Mouse (Mus musculus) stomach, embryonic 14.5 days (tissue): ENCODE data around the gene Wdr38. TPM values are rescaled to one million over a fixed set of nuclear protein-coding genes. Genes with fewer than 3 reads are reported as not detected.

Source experiments
- ATAC-seq: fragments of 200-750 bp; cut with Nextera tagmentation; 2 replicates; pipeline ENCODE4 v1.8.0; 2017; ENCODE audit warnings: low read depth, moderate TSS enrichment; ENCODE audit not compliant: insufficient number of reproducible peaks, insufficient read depth, low FRiP score
- H3K27ac ChIP-seq: fragments of 300-500 bp; sonication (generic); 2 replicates; pipeline ENCODE4 v1.5.1; 2014; ENCODE audit warnings: mild to moderate bottlenecking, low read length, moderate library complexity, mixed read lengths
- H3K27me3 ChIP-seq: fragments of 300-500 bp; sonication (generic); 2 replicates; pipeline ENCODE4 v1.6.1; 2014; ENCODE audit warnings: low read length, control low read depth, mixed read lengths; ENCODE audit not compliant: control insufficient read depth, insufficient read depth
- H3K36me3 ChIP-seq: fragments of 300-500 bp; sonication (generic); 2 replicates; pipeline ENCODE4 v1.6.1; 2014; ENCODE audit warnings: mild to moderate bottlenecking, control low read depth, low read length, moderate library complexity, mixed read lengths; ENCODE audit not compliant: control insufficient read depth, insufficient read depth
- H3K4me1 ChIP-seq: fragments of 300-500 bp; sonication (generic); 2 replicates; pipeline ENCODE4 v1.6.1; 2014; ENCODE audit warnings: low read length, control low read depth, mixed read lengths; ENCODE audit not compliant: control insufficient read depth, insufficient read depth
- H3K4me2 ChIP-seq: fragments of 300-500 bp; sonication (generic); replicated peaks from 2 replicates; pipeline ENCODE4 v1.6.1; 2014; ENCODE audit warnings: low read depth, low read length, control low read depth
- H3K4me3 ChIP-seq: fragments of 300-500 bp; sonication (generic); 2 replicates; pipeline ENCODE4 v1.5.1; 2014; ENCODE audit warnings: low read depth, low read length, control low read depth
- H3K9ac ChIP-seq: fragments of 300-500 bp; sonication (generic); replicated peaks from 2 replicates; pipeline ENCODE4 v1.6.1; 2014; ENCODE audit warnings: low read depth, mild to moderate bottlenecking, control low read depth, low read length, moderate library complexity, mixed read lengths
- H3K9me3 ChIP-seq: fragments of 300-500 bp; sonication (generic); 2 replicates; pipeline ENCODE4 v1.6.1; 2016; ENCODE audit warnings: low read depth, low read length, control low read depth; ENCODE audit not compliant: control insufficient read depth
- WGBS: fragments of 180-500 bp; shearing (Covaris S2); extraction: QIAGEN DNeasy Blood & Tissue Kit; methylation state at CpG from one replicate; pipeline ENCODE4 v1.1.7; 2014; 5-methylcytosine and 5-hydroxymethylcytosine counted together
- polyA plus RNA-seq: library from polyadenylated mRNA; unstranded; fragments of >200 nt; fragmentation: Nextera tagmentation; extraction: Ambion mirVana; gene quantifications from 2 replicates; pipeline ENCODE4 v1.2.1, GENCODE M21; 2014

Gene Wdr38
- polyA plus RNA-seq, 1 experiment from 2014 or later, result 1.8 TPM

DNA sequence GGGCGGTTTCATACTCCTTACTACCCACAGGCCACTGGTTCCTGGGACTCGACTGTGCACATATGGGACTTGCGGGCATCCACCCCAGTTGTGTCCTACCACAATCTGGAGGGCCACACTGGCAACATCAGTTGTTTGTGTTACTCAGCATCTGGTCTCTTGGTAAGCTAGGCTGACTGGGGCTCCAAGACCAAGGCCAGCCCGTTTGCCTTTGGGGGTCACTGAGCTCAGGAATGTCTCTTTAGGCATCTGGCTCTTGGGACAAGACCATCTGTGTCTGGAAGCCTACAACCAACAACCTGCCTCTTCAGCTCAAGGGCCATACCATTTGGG lies 3.3 kb downstream of the Wdr38 start:
- Histone ChIP-seq H3K9me3 (no peaks in the 10 kb centered on the region), H3K4me2 (no peak overlapping the region), H3K27me3 (no peaks in the 10 kb centered on the region), H3K27ac (no peak overlapping the region), H3K36me3 (peaks cover 42% of the 10 kb centered on the region), H3K4me1 (peaks cover 14% of the 10 kb centered on the region), H3K4me3 (no peak overlapping the region), H3K9ac (no peak overlapping the region)
- no peak for ATAC-seq
- 84% methylated on average over 4 of the region's 4 CpGs for WGBS

DNA sequence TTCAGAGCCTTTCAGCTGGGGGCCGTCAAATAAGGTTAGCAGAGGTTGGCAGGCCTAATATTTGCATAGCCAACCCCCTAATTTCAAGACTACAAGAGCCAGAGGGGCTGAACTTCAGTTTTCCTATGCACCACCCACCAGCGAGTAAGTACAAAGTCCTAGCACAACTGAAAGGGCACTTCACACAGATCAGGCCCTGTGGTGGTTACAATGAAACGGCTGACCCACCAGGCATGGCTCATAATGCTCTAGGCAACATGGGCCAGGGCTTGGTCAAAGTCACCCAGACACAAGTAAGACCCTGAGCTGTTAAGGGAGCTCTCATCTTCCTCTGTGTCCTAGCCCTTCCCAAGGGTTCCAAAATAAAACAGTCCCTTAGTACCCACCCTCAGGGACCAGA lies 4.6 kb downstream of the Wdr38 start:
- no peaks in the 10 kb centered on the region for H3K9me3 ChIP-seq
- H3K36me3 ChIP-seq, result peaks cover 42% of the 10 kb centered on the region
- H3K9ac ChIP-seq, result no peak overlapping the region
- no peak overlapping the region for H3K4me2 ChIP-seq
- no peak overlapping the region for H3K4me3 ChIP-seq
- no peaks in the 10 kb centered on the region for H3K27me3 ChIP-seq
- 72% methylated on average over 3 of the region's 3 CpGs for WGBS
- ATAC-seq, result no peak
- peaks cover 20% of the 10 kb centered on the region for H3K4me1 ChIP-seq
- no peak overlapping the region for H3K27ac ChIP-seq

DNA sequence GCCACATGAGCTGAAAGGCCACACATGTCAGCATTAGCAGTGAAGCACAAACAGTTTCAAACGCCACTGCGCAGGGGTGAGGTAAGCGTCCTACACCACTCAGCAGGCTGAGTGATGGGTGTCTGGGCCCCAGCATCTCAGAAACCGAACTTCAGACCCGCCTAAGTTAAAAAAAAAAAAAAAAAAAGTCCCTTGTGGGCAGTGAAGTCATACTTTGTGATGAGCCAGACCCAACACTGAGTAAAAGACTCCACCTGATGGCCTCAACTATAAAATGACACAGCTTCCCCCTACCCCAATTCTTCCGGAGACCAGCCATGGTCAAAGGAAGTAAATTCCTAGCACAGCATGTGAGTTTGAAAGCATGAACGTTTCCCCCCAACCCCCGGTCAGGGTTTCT lies 5.8 kb downstream of the Wdr38 start:
- H3K36me3 ChIP-seq, result peaks cover 42% of the 10 kb centered on the region
- no peaks in the 10 kb centered on the region for H3K9me3 ChIP-seq
- H3K9ac ChIP-seq, result peak overlapping the region; percentile 92; the same call in 1 of the 2 replicates
- H3K27me3 ChIP-seq, result no peaks in the 10 kb centered on the region
- H3K4me1 ChIP-seq, result peaks cover 24% of the 10 kb centered on the region
- 51% methylated on average over 8 of the region's 8 CpGs for WGBS
- no peak for ATAC-seq
- peak overlapping the region; percentile 77; the same call in 1 of the 2 replicates for H3K4me3 ChIP-seq
- peak overlapping the region; percentile 94 for H3K4me2 ChIP-seq
- H3K27ac ChIP-seq, result no peak overlapping the region

DNA sequence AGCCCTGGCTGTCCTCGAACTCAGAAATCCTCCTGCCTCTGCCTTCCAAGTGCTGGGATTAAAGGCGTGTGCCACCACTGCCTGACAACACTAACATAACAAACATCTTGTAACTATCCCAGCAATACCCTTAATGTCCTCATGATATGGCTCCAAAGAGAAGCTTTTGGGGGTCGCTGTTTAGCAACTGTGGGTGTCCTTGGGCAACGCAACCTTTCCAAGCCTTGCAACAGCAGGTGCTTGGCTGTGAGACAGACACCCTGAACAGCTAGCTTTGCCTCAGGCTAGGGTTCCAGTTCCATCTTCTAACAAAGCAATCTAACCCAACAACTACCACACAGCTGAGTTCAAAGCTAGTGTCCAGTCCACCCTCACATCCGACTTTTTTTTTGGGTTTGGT lies 6.2 kb downstream of the Wdr38 start:
- Histone ChIP-seq H3K27me3 (no peaks in the 10 kb centered on the region), H3K36me3 (peaks cover 42% of the 10 kb centered on the region), H3K4me1 (peaks cover 24% of the 10 kb centered on the region), H3K27ac (no peak overlapping the region), H3K9ac (peak overlapping the region; percentile 92; the same call in 1 of the 2 replicates), H3K4me2 (peak overlapping the region; percentile 94), H3K4me3 (peak overlapping the region; percentile 77), H3K9me3 (no peaks in the 10 kb centered on the region)
- ATAC-seq, result no peak
- WGBS, result 63% methylated on average over 5 of the region's 5 CpGs

DNA sequence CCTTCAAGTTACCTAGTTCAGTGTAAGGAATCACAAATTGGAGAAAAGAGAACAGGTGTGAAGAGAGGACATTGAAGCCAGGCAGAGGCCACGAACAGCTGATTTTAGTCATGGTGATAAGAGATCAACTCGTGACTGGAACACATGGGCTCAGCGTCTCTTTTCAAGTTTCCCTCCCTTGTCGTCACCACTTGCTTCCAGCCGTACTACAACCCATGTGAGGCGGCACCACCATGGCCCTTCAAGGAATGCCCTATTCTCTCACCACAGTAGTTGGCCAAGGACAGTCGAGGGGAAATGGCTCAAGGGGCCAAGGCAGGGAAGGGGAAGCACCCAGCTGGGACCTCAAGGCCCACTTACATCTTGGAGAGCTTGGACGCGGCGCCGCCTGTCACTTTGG lies 7.1 kb downstream of the Wdr38 start:
- Histone ChIP-seq H3K4me1 (peaks cover 27% of the 10 kb centered on the region), H3K36me3 (peaks cover 42% of the 10 kb centered on the region), H3K4me3 (peak overlapping the region; percentile 77), H3K9ac (peak overlapping the region; percentile 92), H3K4me2 (peak overlapping the region; percentile 94), H3K9me3 (no peaks in the 10 kb centered on the region), H3K27ac (peak overlapping the region; percentile 83; the same call in 1 of the 2 replicates), H3K27me3 (no peaks in the 10 kb centered on the region)
- ATAC-seq, result no peak
- under 1% methylated on average over 11 of the region's 11 CpGs for WGBS

DNA sequence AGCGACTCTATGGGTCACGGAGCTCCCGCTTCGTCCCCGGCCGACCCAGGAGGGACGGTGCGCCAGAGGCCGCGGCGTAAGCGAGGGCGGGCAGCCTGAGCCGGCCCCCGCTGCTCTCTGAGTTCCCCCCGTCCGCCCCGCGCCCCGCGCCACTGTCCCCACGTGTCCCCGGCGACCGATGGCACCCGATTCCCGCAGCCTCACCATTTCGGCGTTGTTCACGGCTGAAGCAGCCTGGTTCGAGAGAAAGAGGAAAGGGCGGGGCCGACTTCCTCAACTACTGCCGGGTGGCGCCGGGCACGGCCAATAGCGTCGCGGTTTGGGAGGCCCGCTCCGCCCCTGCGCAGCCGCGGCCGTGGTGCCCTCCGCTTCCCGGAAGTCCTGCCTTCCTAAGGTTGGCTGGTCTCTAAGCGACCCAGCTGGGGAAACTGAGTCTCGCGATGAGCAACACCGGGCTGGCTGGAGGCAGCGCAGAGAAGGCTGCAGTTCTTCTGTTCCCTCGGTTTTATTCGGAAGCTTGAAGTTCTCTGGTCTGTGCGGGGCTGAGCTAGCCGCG lies 7.7 kb downstream of the Wdr38 start, which contains the start of gene Arpc5l:
Gene Arpc5l (plus strand): TSS at position 469 of the 556 bp plus-strand sequence.
- peak; percentile 85 for ATAC-seq
- peaks cover 38% of the 10 kb centered on the region for H3K36me3 ChIP-seq
- peak within 1 kb of the TSS; percentile 83 for H3K27ac ChIP-seq
- no peaks in the 10 kb centered on the region for H3K9me3 ChIP-seq
- peak within 1 kb of the TSS; percentile 94 for H3K4me2 ChIP-seq
- peak within 1 kb of the TSS; percentile 77 for H3K4me3 ChIP-seq
- WGBS, result under 1% methylated on average over 58 of the region's 58 CpGs
- H3K9ac ChIP-seq, result peak within 1 kb of the TSS; percentile 92
- H3K27me3 ChIP-seq, result no peaks in the 10 kb centered on the region
- H3K4me1 ChIP-seq, result peaks cover 31% of the 10 kb centered on the region

DNA sequence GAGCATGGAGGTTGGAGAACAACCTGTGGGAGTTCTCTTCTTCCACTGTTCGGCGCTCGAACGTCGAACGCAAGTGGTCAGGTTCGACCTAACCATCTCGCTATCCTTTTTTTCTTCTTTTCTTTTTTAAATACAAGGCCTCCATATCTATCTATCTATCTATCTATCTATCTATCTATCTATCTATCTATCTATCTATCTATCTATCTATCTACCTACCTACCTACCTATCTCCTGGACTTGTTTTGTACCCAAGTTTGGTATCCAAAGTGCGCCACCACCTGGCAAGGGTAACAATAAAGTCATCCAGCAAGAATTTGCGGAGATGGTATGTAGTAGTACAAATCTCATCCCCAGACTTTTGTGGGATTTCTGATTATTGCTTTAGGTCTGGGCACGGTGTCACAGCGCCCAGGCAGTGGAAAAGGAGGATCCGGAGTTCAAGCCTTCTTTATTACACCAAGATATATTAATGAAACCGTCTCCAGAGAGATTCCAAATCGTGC lies 8.4 kb downstream of the Wdr38 start, which contains the start of gene Rpl35:
Gene Rpl35 (minus strand): TSS at position 51 of the 506 bp plus-strand sequence.
- peak within 1 kb of the TSS; percentile 94 for H3K4me2 ChIP-seq
- peak within 1 kb of the TSS; percentile 92 for H3K9ac ChIP-seq
- H3K4me3 ChIP-seq, result peak within 1 kb of the TSS; percentile 77
- ATAC-seq, result no peak
- H3K27ac ChIP-seq, result peak within 1 kb of the TSS; percentile 83
- H3K36me3 ChIP-seq, result peaks cover 31% of the 10 kb centered on the region
- H3K27me3 ChIP-seq, result no peaks in the 10 kb centered on the region
- no peaks in the 10 kb centered on the region for H3K9me3 ChIP-seq
- H3K4me1 ChIP-seq, result peaks cover 31% of the 10 kb centered on the region
- 10% methylated on average over 15 of the region's 15 CpGs for WGBS

DNA sequence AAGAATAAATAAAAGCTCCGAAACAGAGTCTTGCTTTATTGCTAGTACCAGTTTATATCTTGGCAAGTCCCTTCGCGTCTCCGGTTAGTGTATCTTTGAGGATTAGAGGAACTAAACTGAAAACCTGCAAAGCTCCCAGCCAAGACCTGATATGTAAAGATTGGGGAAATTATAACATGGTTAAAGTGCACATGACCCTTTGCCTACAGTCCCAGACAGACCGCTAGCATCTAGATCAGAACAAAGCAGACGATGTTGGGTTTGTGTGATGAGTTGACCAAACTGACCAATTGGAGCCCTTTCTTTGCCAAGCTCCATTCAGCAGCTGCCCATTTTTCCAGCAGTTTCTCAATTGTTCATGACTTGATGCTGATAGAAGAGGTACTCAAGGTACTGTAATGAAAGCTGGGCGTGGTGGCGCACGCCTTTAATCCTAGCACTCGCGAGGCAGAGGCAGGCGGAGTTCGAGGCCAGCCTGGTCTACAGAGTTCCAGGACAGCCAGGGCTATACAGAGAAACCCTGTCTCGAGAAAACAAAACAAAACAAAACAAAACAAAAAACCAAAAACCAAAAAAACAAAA lies 9.0 kb downstream of the Wdr38 start:
- Histone ChIP-seq H3K4me3 (peak overlapping the region; percentile 77), H3K4me1 (peaks cover 31% of the 10 kb centered on the region), H3K36me3 (peaks cover 25% of the 10 kb centered on the region), H3K4me2 (peak overlapping the region; percentile 94), H3K9ac (no peak overlapping the region), H3K27ac (no peak overlapping the region), H3K27me3 (no peaks in the 10 kb centered on the region), H3K9me3 (no peaks in the 10 kb centered on the region)
- no peak for ATAC-seq
- WGBS, result 90% methylated on average over 14 of the region's 14 CpGs
